Mouse (Mus musculus) forebrain, postnatal 0 days (tissue): ENCODE data around the gene Nlgn1. TPM values are rescaled to one million over a fixed set of nuclear protein-coding genes. Genes with fewer than 3 reads are reported as not detected.
"Not testable (repeated sequence)": the region's sequence is repeated elsewhere in the genome, so short reads cannot be mapped to it uniquely, and the experiment has no call there.

Source experiments
- ATAC-seq: fragments of 200-750 bp; cut with Nextera tagmentation; 2 replicates; pipeline ENCODE4 v1.8.0; 2017; ENCODE audit warnings: mild to moderate bottlenecking, moderate library complexity
- DNase-seq: peaks from one replicate; pipeline ENCODE4 v3.0.0-alpha.2; 2015
- H3K27ac ChIP-seq: fragments of 300-500 bp; sonication (generic); 2 replicates; pipeline ENCODE4 v1.5.1; 2014; ENCODE audit warnings: low read depth, mild to moderate bottlenecking, antibody characterized with exemption, low read length, moderate library complexity, mixed read lengths
- H3K27me3 ChIP-seq: fragments of 300-500 bp; sonication (generic); 2 replicates; pipeline ENCODE4 v1.6.1; 2014; ENCODE audit warnings: mild to moderate bottlenecking, low read length, mixed read lengths; ENCODE audit not compliant: insufficient read depth
- H3K36me3 ChIP-seq: fragments of 300-500 bp; sonication (generic); 2 replicates; pipeline ENCODE4 v1.6.1; 2014; ENCODE audit warnings: mild to moderate bottlenecking, moderate library complexity; ENCODE audit not compliant: insufficient read depth
- H3K4me1 ChIP-seq: fragments of 300-500 bp; sonication (generic); 2 replicates; pipeline ENCODE4 v1.6.1; 2014; ENCODE audit warnings: antibody characterized with exemption; ENCODE audit not compliant: insufficient read depth
- H3K4me2 ChIP-seq: fragments of 300-500 bp; sonication (generic); 2 replicates; pipeline ENCODE4 v1.6.1; 2014; ENCODE audit warnings: low read depth, mild to moderate bottlenecking, moderate library complexity
- H3K4me3 ChIP-seq: fragments of 300-500 bp; sonication (generic); 2 replicates; pipeline ENCODE4 v1.5.1; 2014; ENCODE audit warnings: low read depth, low read length, mixed read lengths
- H3K9ac ChIP-seq: fragments of 300-500 bp; sonication (generic); 2 replicates; pipeline ENCODE4 v1.6.1; 2014; ENCODE audit warnings: mild to moderate bottlenecking
- H3K9me3 ChIP-seq: fragments of 300-500 bp; sonication (generic); 2 replicates; pipeline ENCODE4 v1.6.1; 2016; ENCODE audit warnings: low read length
- CTCF ChIP-seq: sonication (generic); IDR thresholded peaks from 2 replicates; pipeline ENCODE4 v1.5.1; 2016; ENCODE audit warnings: antibody characterized with exemption, control low read depth, low read depth
- WGBS: fragments of 180-500 bp; shearing (Covaris S2); extraction: QIAGEN DNeasy Blood & Tissue Kit; methylation state at CpG from one replicate; pipeline ENCODE4 v1.1.7; 2014; 5-methylcytosine and 5-hydroxymethylcytosine counted together
- polyA plus RNA-seq: library from polyadenylated mRNA; unstranded; fragments of >200 nt; fragmentation: Nextera tagmentation; extraction: Ambion mirVana; gene quantifications from 2 replicates; pipeline ENCODE4 v1.2.1, GENCODE M21; 2015
- total RNA-seq: library from RNA; depleted of rRNA; stranded (reverse); fragments of >200 nt; gene quantifications from 2 replicates; pipeline ENCODE4 v1.2.3, GENCODE M21; 2014

The Nlgn1 gene
- total and polyA plus RNA-seq, 2 experiments from 2014 or later, result 33.6 to 95.2 TPM

DNA sequence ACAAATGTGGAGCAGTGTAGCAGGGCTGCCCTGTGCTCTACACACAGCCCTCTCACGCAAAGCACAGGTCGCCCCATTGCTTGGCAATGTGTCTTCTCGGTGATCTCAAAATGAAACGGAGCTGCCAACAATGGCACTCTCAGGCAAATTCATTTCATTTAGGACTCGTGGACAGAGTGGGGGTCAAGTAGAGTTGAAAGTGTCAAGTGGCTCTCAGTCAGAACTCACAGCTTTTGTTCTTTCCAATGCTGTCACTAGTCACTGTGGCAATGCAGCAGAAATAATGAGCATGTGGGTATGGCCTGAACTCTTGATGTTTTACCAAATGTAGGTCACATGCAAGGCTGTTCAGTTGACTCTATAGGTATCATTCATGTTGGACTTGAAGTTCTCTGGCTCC is 756.7 kb downstream of the Nlgn1 start:
- DNase-seq (no peak), ATAC-seq (no peak)
- TF ChIP-seq CTCF, result no peak
- H3K4me3 ChIP-seq, result no peak overlapping the region
- H3K4me2 ChIP-seq, result no peak overlapping the region
- no peaks in the 10 kb centered on the region for H3K4me1 ChIP-seq
- WGBS, result 42% methylated on average over 5 of the region's 5 CpGs
- no peak overlapping the region for H3K27ac ChIP-seq
- no peak overlapping the region for H3K9ac ChIP-seq
- no peaks in the 10 kb centered on the region for H3K9me3 ChIP-seq
- no peaks in the 10 kb centered on the region for H3K27me3 ChIP-seq
- H3K36me3 ChIP-seq, result no peaks in the 10 kb centered on the region

DNA sequence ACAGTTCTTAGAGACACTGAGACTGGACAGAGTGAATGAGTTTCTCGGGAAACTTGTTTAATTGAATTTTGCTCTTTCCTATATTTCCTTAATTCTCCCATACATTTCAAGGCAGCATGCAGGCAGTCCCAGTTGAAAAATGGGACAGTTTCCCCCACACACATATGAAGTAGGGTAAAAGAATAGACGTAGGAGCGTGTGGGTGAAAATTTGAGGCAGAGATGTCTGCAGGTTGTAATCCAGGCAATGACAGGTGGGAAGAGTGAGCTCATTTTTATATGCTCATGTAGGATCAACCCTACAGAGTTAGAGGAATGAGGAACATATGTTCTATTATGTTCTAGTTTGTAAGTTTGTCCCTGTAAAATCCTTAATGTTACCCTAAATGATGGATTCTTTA is 757.4 kb downstream of the Nlgn1 start:
- no peak for DNase-seq
- no peak for ATAC-seq
- Histone ChIP-seq H3K27me3 (no peaks in the 10 kb centered on the region), H3K4me2 (no peak overlapping the region), H3K9me3 (no peaks in the 10 kb centered on the region), H3K27ac (no peak overlapping the region), H3K36me3 (no peaks in the 10 kb centered on the region), H3K4me1 (no peaks in the 10 kb centered on the region), H3K4me3 (no peak overlapping the region), H3K9ac (no peak overlapping the region)
- TF ChIP-seq CTCF, result no peak
- 87% methylated on average over 3 of the region's 3 CpGs for WGBS

DNA sequence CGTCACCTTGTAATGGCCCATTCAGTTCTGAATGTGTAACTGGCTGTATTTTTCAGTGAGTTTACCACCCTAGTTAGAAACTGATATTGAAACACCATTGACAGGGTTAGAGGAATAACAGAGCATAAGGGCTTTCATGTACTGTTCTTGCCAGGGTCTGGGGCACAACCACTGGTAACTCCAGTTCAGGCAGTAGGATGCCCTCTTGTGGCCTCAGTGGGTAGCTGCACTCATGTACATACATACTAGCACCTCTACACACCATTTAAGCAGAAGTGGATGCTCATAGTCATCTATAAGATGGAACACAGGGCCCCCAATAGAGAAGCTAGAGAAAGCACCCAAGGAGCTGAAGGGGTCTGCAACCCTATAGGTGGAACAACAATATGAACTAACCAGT is 773.7 kb downstream of the Nlgn1 start:
- not testable (repeated sequence) for DNase-seq, H3K4me3 ChIP-seq, H3K36me3 ChIP-seq, H3K9ac ChIP-seq, H3K4me2 ChIP-seq, H3K27ac ChIP-seq, ATAC-seq, H3K27me3 ChIP-seq, H3K9me3 ChIP-seq, H3K4me1 ChIP-seq
- WGBS, result 100% methylated on average over 1 of the region's 1 CpGs
- TF ChIP-seq CTCF, result 0 out of 2 replicates have a peak, but pooled peaks have one; percentile 2

DNA sequence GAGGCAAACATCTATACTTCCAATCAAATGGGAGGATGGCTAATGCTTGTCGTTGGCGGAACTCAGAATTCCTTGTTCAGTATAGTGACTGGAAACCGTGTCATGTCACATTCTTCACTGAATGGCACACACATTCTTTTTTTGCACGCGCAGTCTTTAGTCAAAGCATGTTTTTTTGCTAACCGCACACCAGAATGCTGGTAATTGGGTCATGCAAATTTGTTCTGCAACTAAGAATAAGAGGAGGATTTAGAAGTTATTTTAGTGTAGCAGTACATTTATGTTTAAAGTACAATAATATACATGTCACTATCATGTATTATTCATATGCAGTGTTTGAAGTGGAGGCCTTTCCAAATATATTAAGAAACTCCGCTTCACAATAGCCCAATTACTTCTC is 783.2 kb downstream of the Nlgn1 start:
- H3K9me3 ChIP-seq, H3K4me1 ChIP-seq, DNase-seq, H3K9ac ChIP-seq, H3K4me2 ChIP-seq, H3K27ac ChIP-seq, H3K36me3 ChIP-seq, ATAC-seq, H3K4me3 ChIP-seq, H3K27me3 ChIP-seq: not testable (repeated sequence)
- WGBS, result 38% methylated on average over 3 of the region's 7 CpGs

DNA sequence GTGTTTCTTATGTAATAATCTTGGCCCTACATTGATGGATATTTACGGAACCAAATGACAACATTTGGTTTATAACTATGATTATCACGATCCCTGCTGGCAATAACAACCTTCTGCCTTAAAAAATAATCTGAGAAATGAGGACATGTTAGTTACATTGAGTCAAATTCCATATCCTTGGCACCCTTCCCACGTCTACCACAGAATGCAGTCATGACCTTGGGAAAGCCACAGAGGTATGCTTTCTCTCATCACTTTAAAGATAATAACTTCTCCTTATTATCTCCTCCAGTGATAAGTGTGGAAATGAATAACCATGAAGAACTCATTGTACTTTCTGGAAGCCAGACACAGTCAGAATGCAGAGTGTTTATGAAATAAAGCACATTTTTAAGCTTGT is 808.0 kb downstream of the Nlgn1 start:
- not testable (repeated sequence) for H3K4me3 ChIP-seq, H3K4me2 ChIP-seq, H3K36me3 ChIP-seq, H3K9me3 ChIP-seq, H3K27me3 ChIP-seq, DNase-seq, H3K9ac ChIP-seq, ATAC-seq, H3K4me1 ChIP-seq, H3K27ac ChIP-seq
- 72% methylated on average over 1 of the region's 3 CpGs for WGBS

DNA sequence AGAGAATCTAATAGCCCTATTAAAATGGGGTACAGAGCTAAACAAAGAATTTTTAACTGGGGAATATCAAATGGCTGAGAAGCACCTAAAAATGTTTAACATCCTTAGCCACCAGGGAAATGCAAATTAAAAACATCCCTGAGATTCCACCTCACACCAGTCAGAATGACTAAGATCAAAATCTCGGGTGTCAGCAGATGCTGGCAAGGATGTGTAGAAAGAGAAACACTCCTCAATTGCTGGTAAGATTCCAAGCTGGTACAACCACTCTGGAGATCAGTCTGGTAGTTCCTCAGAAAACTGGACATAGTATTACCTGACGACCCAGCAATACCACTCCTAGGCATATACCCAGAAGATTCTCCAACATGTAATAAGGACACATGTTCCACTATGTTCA is 869.2 kb downstream of the Nlgn1 start:
- DNase-seq (no peak), ATAC-seq (no peak)
- Histone ChIP-seq H3K9me3 (no peaks in the 10 kb centered on the region), H3K4me1 (no peaks in the 10 kb centered on the region), H3K27me3 (no peaks in the 10 kb centered on the region), H3K27ac (no peak overlapping the region), H3K4me2 (no peak overlapping the region), H3K36me3 (no peaks in the 10 kb centered on the region), H3K9ac (no peak overlapping the region), H3K4me3 (no peak overlapping the region)
- TF ChIP-seq CTCF, result no peak
- WGBS, result 86% methylated on average over 2 of the region's 2 CpGs

DNA sequence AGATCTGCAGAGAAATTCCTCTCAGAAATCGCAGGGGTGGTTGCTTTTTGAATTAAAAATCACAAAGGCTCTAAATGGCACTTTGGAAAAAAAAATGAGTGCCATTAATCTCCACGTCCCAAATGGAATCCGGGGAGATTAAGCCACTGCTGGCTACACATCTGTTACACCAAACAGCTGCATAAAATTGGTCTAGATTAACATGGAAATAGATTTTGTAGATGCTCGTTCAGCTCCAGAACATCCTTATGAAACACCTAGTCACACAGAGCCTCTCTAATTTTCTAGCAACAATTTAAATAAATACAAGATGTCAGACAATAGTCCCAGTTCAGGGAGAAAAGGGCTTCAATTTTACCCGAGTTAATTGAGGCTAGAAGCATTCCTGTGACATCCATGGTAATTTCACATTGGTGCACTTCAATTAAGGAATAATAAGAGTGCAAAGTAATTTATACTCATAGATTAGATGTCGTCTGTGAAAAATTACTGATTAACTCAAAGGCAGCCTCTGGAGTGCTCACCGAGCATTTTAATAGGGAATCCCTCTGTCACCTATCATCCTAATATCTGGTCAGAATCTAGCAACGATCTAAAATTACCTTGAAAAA is 875.9 kb downstream of the Nlgn1 start:
- no peak for DNase-seq
- Histone ChIP-seq H3K4me2 (no peak overlapping the region), H3K9me3 (no peaks in the 10 kb centered on the region), H3K4me1 (no peaks in the 10 kb centered on the region), H3K27ac (no peak overlapping the region), H3K36me3 (no peaks in the 10 kb centered on the region), H3K4me3 (no peak overlapping the region), H3K27me3 (no peaks in the 10 kb centered on the region), H3K9ac (no peak overlapping the region)
- TF ChIP-seq CTCF, result no peak
- no peak for ATAC-seq
- 25% methylated on average over 8 of the region's 8 CpGs for WGBS

DNA sequence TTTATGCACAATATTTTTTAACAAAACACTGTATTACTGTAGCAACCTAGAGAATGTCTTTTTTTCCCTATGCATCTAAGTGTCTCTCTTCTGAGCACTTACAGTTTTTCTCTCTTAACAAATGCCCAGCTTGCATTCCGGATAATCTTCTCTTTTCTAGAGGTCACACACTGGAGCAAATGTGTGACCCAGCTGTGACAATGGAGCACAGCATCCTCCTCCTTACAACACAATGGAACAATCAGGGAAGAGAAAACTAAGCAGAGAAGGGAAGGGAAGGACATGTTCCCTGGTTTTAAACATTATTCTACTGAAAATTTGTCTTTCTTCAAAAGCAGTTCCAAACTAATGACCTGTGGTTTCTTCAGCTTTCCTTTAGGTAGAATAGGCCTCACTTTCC is 879.9 kb downstream of the Nlgn1 start:
- no peaks in the 10 kb centered on the region for H3K27me3 ChIP-seq
- no peak overlapping the region for H3K27ac ChIP-seq
- no peak overlapping the region for H3K4me3 ChIP-seq
- TF ChIP-seq CTCF, result no peak
- H3K36me3 ChIP-seq, result no peaks in the 10 kb centered on the region
- H3K4me1 ChIP-seq, result no peaks in the 10 kb centered on the region
- H3K9ac ChIP-seq, result no peak overlapping the region
- no peak overlapping the region for H3K4me2 ChIP-seq
- no peaks in the 10 kb centered on the region for H3K9me3 ChIP-seq
- WGBS, result 33% methylated on average over 1 of the region's 1 CpGs
- ATAC-seq (no peak), DNase-seq (no peak)
